Mouse (Mus musculus) hindbrain, embryonic 13.5 days (tissue): ENCODE measurements around the gene Wwox. TPM values are rescaled to one million over a fixed set of nuclear protein-coding genes. Genes with fewer than 3 reads are reported as not detected.

ENCODE experiments used
- ATAC-seq: fragments of 200-750 bp; cut with Nextera tagmentation; 2 replicates; pipeline ENCODE4 v1.8.0; 2017; ENCODE audit warnings: moderate TSS enrichment; ENCODE audit not compliant: low FRiP score
- H3K27ac ChIP-seq: fragments of 300-500 bp; sonication (generic); 2 replicates; pipeline ENCODE4 v1.5.1; 2015; ENCODE audit warnings: inconsistent platforms, mild to moderate bottlenecking, moderate library complexity
- H3K27me3 ChIP-seq: fragments of 300-500 bp; sonication (generic); 2 replicates; pipeline ENCODE4 v1.6.1; 2015; ENCODE audit warnings: mild to moderate bottlenecking, inconsistent platforms
- H3K36me3 ChIP-seq: fragments of 300-500 bp; sonication (generic); 2 replicates; pipeline ENCODE4 v1.6.1; 2015; ENCODE audit warnings: mild to moderate bottlenecking, inconsistent platforms
- H3K4me1 ChIP-seq: fragments of 300-500 bp; sonication (generic); replicated peaks from 2 replicates; pipeline ENCODE4 v1.6.1; 2015; ENCODE audit warnings: inconsistent platforms
- H3K4me2 ChIP-seq: fragments of 300-500 bp; sonication (generic); 2 replicates; pipeline ENCODE4 v1.6.1; 2015; ENCODE audit warnings: inconsistent platforms, mild to moderate bottlenecking, moderate library complexity
- H3K4me3 ChIP-seq: fragments of 300-500 bp; sonication (generic); 2 replicates; pipeline ENCODE4 v1.5.1; 2015; ENCODE audit warnings: mild to moderate bottlenecking, inconsistent platforms
- H3K9ac ChIP-seq: fragments of 300-500 bp; sonication (generic); 2 replicates; pipeline ENCODE4 v1.6.1; 2015; ENCODE audit warnings: mild to moderate bottlenecking, inconsistent platforms
- H3K9me3 ChIP-seq: fragments of 300-500 bp; sonication (generic); 2 replicates; pipeline ENCODE4 v1.6.1; 2016; ENCODE audit warnings: inconsistent platforms
- WGBS: fragments of 180-500 bp; shearing (Covaris S2); methylation state at CpG from one replicate; pipeline ENCODE4 v1.1.7; 2015; 5-methylcytosine and 5-hydroxymethylcytosine counted together
- polyA plus RNA-seq: library from polyadenylated mRNA; unstranded; fragments of >200 nt; fragmentation: Nextera tagmentation; extraction: Ambion mirVana; gene quantifications from 2 replicates; pipeline ENCODE4 v1.2.1, GENCODE M21; 2015

Gene Wwox
- polyA plus RNA-seq, 1 experiment from 2014 or later = 13.8 TPM

DNA sequence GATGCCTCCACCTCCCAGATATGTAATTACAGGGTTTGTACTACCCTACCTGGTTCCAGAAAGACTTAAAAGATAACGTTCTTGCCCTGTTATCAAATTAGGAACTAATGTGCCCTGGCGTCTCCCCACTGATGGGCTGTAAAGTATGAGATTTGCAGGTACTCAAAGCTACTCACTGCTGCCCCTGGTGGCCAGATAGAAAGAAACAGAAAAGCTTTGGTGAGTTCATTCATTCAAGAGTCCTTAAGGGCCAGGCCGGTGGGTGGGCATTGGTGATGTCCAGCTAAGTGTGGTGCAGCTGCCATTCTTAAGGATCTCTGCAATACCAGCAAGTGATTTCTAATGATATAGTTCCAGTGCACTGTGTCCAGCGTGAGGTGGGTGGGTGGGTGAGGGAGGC lies 2.2 kb downstream of the Wwox start:
- ATAC-seq = no peak
- Histone ChIP-seq H3K27ac (no peak overlapping the region), H3K27me3 (no peaks in the 10 kb centered on the region), H3K36me3 (no peaks in the 10 kb centered on the region), H3K4me2 (no peak overlapping the region), H3K9ac (no peak overlapping the region), H3K4me1 (peaks cover 8% of the 10 kb centered on the region), H3K9me3 (no peaks in the 10 kb centered on the region), H3K4me3 (no peak overlapping the region)
- WGBS = 86% methylated on average over 4 of the region's 4 CpGs

DNA sequence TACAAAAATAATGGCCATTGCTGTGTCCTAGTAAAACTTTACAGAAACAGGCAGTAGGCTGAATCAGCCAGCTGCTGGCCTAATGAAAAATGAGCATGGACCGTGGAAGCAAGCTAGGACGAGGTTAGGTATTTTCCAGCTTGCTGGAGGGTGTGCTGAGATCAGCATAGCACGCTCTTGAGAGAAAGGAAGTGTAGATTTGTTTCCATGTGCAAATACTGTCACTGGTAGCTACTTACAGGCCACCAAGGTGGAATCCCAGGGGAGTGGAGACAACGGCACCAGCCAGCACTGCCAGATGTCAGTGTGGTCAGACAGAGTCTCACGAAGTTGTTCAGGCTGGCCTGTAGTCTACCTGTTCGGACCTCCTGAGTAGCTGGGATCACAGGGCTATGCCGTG lies 7.4 kb downstream of the Wwox start:
- no peaks in the 10 kb centered on the region for H3K36me3 ChIP-seq
- H3K27me3 ChIP-seq = no peaks in the 10 kb centered on the region
- 90% methylated on average over 7 of the region's 7 CpGs for WGBS
- H3K4me3 ChIP-seq = no peak overlapping the region
- H3K4me1 ChIP-seq = 0 out of 2 replicates have a peak, but pooled peaks cover 5% of the 10 kb centered on the region
- H3K9me3 ChIP-seq = no peaks in the 10 kb centered on the region
- H3K9ac ChIP-seq = no peak overlapping the region
- no peak overlapping the region for H3K4me2 ChIP-seq
- ATAC-seq = no peak
- no peak overlapping the region for H3K27ac ChIP-seq

DNA sequence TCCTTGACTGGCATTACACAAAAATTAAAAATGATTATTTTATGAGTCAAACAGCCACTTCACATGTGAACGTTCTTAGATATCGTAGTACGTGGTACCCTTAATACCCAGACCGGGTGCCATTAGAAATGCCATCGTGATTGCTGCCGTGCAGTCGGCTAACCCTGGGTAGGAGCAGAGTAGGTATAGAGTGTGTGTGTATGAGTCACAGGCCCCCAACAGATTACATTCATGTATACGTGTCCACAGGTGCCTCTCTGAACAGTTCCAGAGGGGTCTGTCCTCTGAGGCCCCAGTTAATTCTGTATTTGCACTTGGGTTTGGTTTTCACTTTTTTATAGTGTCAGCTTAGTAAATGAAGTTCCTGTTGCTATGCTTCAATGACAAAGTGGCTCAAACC lies 12.8 kb downstream of the Wwox start:
- Histone ChIP-seq H3K27me3 (0 out of 2 replicates have a peak, but pooled peaks cover 4% of the 10 kb centered on the region), H3K4me3 (no peak overlapping the region), H3K36me3 (no peaks in the 10 kb centered on the region), H3K27ac (no peak overlapping the region), H3K9me3 (no peaks in the 10 kb centered on the region), H3K4me1 (peaks cover 27% of the 10 kb centered on the region), H3K4me2 (no peak overlapping the region), H3K9ac (no peak overlapping the region)
- ATAC-seq = no peak
- WGBS = 91% methylated on average over 8 of the region's 8 CpGs

DNA sequence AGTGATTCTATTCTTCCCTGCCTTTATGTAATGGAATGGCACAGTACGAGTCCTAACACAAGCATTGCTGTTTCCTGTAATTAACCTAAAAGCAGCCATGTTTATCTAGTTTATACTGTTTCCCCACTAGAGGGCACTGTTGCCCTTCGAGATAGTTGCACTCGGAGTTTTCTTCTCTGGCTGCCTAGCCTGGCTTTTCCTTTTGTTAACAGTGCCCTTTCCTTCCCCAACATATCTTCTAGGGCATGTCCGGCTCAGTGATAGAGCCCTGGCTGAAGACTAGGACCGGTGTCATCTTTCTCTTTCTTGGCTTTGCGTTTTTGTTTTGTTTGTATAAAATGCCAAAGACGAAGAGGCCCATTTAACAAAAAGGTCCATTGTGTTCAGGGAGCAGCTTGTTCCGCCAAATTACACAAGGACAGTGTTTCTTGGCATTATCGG lies 13.3 kb downstream of the Wwox start:
- ATAC-seq = peak; percentile 65
- H3K9ac ChIP-seq = 0 out of 2 replicates have a peak overlapping the region, but pooled peaks have one; percentile 49
- 5% methylated on average over 9 of the region's 9 CpGs for WGBS

DNA sequence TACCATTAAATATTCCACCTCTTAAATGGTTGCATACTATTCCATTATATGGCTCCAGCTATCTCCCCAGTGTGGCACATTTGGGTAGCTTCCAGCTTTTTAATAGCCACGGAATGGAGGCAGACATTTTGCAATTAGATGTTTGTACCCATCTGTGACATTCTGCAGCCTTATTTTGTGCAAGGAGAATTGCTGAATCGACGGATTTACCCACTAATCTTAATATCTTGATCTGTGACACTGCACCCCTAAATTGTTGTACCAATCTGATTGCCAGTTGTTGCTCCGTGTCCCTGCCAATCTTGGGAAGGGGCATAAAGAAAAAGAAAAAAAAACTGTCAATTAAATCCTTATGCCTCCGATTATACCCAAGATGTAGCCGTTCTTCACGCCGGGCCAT lies 15.8 kb downstream of the Wwox start:
- Histone ChIP-seq H3K4me1 (peaks cover 27% of the 10 kb centered on the region), H3K9me3 (no peaks in the 10 kb centered on the region), H3K27ac (no peak overlapping the region), H3K36me3 (no peaks in the 10 kb centered on the region), H3K27me3 (0 out of 2 replicates have a peak, but pooled peaks cover 4% of the 10 kb centered on the region), H3K4me3 (no peak overlapping the region), H3K4me2 (no peak overlapping the region), H3K9ac (no peak overlapping the region)
- ATAC-seq = no peak
- WGBS = 81% methylated on average over 8 of the region's 8 CpGs

More for the DNA sequence above, 13.3 kb downstream of the Wwox start:
- Histone ChIP-seq H3K9me3 (no peaks in the 10 kb centered on the region), H3K27me3 (0 out of 2 replicates have a peak, but pooled peaks cover 4% of the 10 kb centered on the region), H3K36me3 (no peaks in the 10 kb centered on the region), H3K4me3 (no peak overlapping the region), H3K4me2 (peak overlapping the region; percentile 20; the same call in 1 of the 2 replicates), H3K27ac (peak overlapping the region; percentile 52; the same call in 1 of the 2 replicates), H3K4me1 (peaks cover 27% of the 10 kb centered on the region)

DNA sequence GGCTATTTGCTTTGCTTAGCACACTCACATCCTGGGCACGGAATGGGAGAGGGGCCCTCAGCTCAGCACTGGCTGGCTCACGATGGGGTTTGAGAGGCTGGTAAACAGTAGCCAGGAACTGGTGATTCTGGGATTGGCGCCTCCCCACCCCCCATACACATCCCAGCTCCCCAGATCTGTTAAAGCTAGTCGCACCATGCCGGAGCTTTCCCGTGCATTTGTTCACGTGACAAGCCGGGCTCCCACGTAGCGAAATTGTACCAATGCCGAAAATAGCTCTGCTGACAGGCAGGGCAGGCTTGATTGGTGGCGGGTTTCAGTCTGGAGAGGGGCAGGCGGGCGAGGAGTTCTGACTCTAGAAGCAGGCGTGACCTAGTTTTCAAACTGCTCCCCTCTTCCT lies 16.5 kb downstream of the Wwox start:
- H3K4me1 ChIP-seq = peaks cover 27% of the 10 kb centered on the region
- 0 out of 2 replicates have a peak, but pooled peaks cover 4% of the 10 kb centered on the region for H3K27me3 ChIP-seq
- no peak for ATAC-seq
- no peak overlapping the region for H3K9ac ChIP-seq
- H3K4me2 ChIP-seq = no peak overlapping the region
- H3K36me3 ChIP-seq = no peaks in the 10 kb centered on the region
- H3K4me3 ChIP-seq = no peak overlapping the region
- H3K27ac ChIP-seq = no peak overlapping the region
- WGBS = 72% methylated on average over 15 of the region's 15 CpGs
- no peaks in the 10 kb centered on the region for H3K9me3 ChIP-seq

DNA sequence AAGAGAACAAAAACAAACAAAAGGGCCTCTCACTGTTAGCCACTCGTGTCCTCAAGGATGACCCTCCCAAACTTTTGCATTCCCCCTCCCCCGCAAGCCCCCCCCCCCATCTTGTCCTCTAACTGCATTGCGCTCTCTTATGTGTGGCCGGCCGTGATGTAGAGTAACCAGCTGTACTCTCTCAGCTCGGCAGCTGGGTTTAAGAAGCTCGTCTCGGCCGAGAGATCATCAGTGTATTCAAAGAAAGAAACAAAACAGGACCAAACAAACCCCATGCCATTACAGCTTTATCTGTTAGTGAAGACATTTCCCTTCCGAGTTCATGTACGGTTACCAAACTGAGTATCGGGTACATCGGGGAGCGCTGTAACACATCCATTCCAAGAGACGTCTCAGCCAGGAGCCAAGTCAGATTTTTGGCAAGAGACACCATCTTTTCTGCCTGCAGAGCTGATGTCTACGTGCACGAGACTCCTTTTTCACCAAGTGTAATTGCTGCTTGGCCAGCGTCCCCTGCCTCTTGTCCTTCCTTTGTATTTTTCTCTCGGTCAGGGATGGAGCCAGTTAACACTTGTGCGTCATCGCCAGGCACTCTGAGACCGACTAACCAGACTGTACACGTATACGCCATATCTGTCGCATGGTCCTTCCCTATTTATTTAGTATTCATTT lies 18.8 kb downstream of the Wwox start:
- peaks cover 27% of the 10 kb centered on the region for H3K4me1 ChIP-seq
- no peak overlapping the region for H3K9ac ChIP-seq
- no peak overlapping the region for H3K27ac ChIP-seq
- no peaks in the 10 kb centered on the region for H3K9me3 ChIP-seq
- H3K4me2 ChIP-seq = no peak overlapping the region
- 73% methylated on average over 25 of the region's 25 CpGs for WGBS
- no peak for ATAC-seq
- no peaks in the 10 kb centered on the region for H3K36me3 ChIP-seq
- H3K27me3 ChIP-seq = 0 out of 2 replicates have a peak, but pooled peaks cover 4% of the 10 kb centered on the region
- no peak overlapping the region for H3K4me3 ChIP-seq

DNA sequence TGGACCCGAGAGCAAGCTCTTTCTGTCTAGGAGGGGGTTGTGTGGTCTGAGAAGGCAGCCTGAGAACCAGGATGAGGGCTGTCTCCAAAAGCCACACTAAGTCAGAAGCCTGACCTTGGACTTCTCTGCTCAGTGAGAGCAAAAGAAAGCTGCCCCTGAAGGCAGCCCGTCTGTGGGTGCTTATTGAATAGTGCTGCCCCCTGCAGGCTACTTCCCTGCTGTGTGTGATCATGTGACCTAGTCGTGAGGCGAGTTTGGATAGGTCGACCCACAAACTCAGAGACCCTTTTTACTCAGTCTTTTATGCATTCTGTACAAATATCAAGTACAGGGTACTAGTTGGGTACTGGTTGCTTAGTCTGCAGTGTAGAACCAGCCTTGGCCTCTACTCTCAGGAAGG lies 21.1 kb downstream of the Wwox start:
- H3K4me2 ChIP-seq = no peak overlapping the region
- peaks cover 20% of the 10 kb centered on the region for H3K4me1 ChIP-seq
- H3K9me3 ChIP-seq = no peaks in the 10 kb centered on the region
- H3K4me3 ChIP-seq = no peak overlapping the region
- ATAC-seq = no peak
- H3K36me3 ChIP-seq = no peaks in the 10 kb centered on the region
- 59% methylated on average over 5 of the region's 5 CpGs for WGBS
- H3K27me3 ChIP-seq = no peaks in the 10 kb centered on the region
- H3K9ac ChIP-seq = no peak overlapping the region
- no peak overlapping the region for H3K27ac ChIP-seq

DNA sequence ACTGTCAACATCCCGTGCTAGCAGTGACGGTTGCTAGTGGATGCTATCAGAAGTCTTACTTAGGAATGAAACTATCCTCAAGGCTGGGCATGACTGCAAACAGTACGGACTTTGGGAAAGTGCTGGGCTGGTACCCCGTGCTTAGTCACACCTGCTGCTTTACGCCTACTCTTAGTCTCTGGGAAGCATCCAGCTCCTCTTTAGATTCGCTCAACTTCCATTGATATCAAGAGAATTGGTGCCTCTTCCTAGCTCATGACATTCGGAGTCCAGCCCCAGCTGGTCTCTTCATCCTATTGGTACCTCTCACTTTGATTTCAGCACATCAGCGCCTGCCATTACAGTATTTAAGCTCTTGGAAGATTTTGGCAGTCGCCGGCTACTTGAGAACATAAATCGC lies 23.1 kb downstream of the Wwox start:
- Histone ChIP-seq H3K36me3 (no peaks in the 10 kb centered on the region), H3K27me3 (no peaks in the 10 kb centered on the region), H3K4me2 (no peak overlapping the region), H3K4me1 (peaks cover 20% of the 10 kb centered on the region), H3K9me3 (no peaks in the 10 kb centered on the region), H3K4me3 (no peak overlapping the region), H3K9ac (no peak overlapping the region), H3K27ac (no peak overlapping the region)
- WGBS = 90% methylated on average over 11 of the region's 11 CpGs
- no peak for ATAC-seq

DNA sequence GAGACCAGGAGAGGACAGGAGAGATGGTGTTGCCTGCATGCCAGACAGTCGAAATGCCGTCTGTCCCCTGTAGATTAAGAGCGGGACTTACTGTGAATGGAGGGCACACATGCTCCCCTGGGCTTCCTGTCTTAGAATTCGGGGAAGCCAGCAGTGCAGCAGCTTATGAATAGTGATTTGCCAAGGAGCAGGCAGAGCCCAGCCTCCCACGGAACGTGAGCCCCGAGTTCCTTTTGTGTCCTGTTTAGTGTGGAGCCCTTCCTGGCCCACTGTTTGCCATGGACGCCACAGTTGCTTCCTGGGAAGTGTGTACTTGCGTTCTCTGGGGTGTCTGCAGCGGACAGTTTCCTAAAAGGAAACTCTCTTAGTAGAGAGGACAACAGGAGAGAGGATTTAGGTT lies 23.9 kb downstream of the Wwox start:
- Histone ChIP-seq H3K27ac (no peak overlapping the region), H3K9me3 (no peaks in the 10 kb centered on the region), H3K4me2 (peak overlapping the region; percentile 6; the same call in 1 of the 2 replicates), H3K4me1 (peaks cover 23% of the 10 kb centered on the region), H3K36me3 (no peaks in the 10 kb centered on the region), H3K4me3 (no peak overlapping the region), H3K9ac (no peak overlapping the region), H3K27me3 (no peaks in the 10 kb centered on the region)
- WGBS = 46% methylated on average over 10 of the region's 10 CpGs
- no peak for ATAC-seq

DNA sequence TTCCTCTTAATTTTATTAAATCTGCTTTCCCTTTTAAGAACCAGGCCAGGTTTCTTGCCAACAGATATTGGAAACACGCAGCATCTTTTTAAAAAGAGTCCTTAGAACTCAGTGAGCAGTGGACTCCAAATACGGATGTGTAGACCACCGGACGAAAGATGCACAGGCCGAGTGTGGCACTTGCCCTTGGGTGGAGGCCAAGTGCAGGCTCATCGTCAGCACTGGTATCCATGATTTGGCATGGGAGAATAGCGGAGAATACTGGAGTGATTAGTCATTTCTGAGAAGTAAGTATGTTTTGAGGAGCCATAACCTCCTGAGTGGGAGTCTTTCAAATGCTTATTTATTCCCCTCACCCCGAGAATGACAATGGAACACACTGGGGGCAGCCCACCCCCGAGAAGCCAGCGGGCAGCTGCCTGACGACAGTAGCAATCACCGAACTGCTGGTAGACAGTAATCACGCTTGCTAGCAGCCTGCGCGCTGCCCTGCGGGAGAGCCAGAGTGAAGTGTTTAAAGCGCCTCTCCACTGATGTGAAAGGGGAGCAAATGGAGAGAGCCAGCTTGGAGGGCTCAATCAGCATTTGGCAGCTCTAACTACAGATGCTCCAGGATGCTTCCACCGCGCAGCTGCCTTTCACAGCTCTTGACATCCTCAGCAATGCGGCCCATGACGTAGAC lies 29.2 kb downstream of the Wwox start:
- Histone ChIP-seq H3K4me2 (no peak overlapping the region), H3K36me3 (no peaks in the 10 kb centered on the region; the same call in 1 of the 2 replicates), H3K4me3 (no peak overlapping the region), H3K9ac (no peak overlapping the region), H3K27me3 (no peaks in the 10 kb centered on the region), H3K27ac (peak overlapping the region; percentile 61), H3K9me3 (no peaks in the 10 kb centered on the region), H3K4me1 (peaks cover 5% of the 10 kb centered on the region; the same call in 1 of the 2 replicates)
- WGBS = 50% methylated on average over 21 of the region's 21 CpGs
- peak; percentile 63 for ATAC-seq

DNA sequence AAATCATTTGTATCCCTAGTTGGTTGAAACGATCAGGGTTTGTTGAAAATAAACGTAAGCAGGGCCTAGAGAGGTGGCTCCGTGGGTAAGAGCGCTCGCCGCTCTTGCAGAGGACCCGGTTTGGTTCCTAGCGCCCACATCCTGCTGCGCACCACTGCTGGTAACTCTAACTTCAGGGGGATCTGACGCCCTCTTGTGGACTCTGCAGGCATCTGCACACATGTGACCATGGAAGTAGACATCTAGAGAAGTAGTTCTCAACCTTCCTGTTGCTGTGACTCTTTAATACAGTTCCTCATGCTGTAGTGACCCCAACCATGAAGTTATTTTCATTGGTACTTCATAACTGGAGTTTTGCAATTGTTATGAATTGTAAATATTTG lies 29.7 kb downstream of the Wwox start:
- H3K9me3 ChIP-seq = no peaks in the 10 kb centered on the region
- H3K36me3 ChIP-seq = no peaks in the 10 kb centered on the region; the same call in 1 of the 2 replicates
- H3K27ac ChIP-seq = peak overlapping the region; percentile 61
- ATAC-seq = no peak
- peaks cover 5% of the 10 kb centered on the region; the same call in 1 of the 2 replicates for H3K4me1 ChIP-seq
- H3K4me2 ChIP-seq = no peak overlapping the region
- no peak overlapping the region for H3K4me3 ChIP-seq
- 91% methylated on average over 10 of the region's 10 CpGs for WGBS
- no peak overlapping the region for H3K9ac ChIP-seq
- no peaks in the 10 kb centered on the region for H3K27me3 ChIP-seq
